Mouse (Mus musculus) R1 (cell line): ENCODE data around the gene Flywch1.
A peak's percentile ranks its signal among the peaks of the same experiment; 100 is the strongest.

Experiments
- DNase-seq: peaks from one replicate; pipeline ENCODE4 v3.0.0-alpha.2; 2018; ENCODE audit warnings: low read depth, low spot score

The Flywch1 gene

GRCm38 (mm10) chr17:23706212-23706611 lies 65.2 kb downstream of the Flywch1 start:
- peak; percentile 75 for DNase-seq

GRCm38 (mm10) chr17:23705525-23706104 lies 65.8 kb downstream of the Flywch1 start:
- DNase-seq = no peak

- DNase-seq = no peak
Observed at GRCm38 (mm10) chr17:23704741-23705140, 66.7 kb downstream of the Flywch1 start.

- no peak for DNase-seq
Observed at GRCm38 (mm10) chr17:23703301-23703700, 68.1 kb downstream of the Flywch1 start.
